Mouse (Mus musculus) Patski (cell line): Measurements from ENCODE around the gene Anxa4. TPM values are rescaled to one million over a fixed set of nuclear protein-coding genes. Genes with fewer than 3 reads are reported as not detected.

Experiments
- ATAC-seq: fragments of 100-300 bp; one replicate; pipeline ENCODE4 v1.8.0; 2021
- CTCF ChIA-PET: fragments of 350-600 bp; sonication (Branson Sonifier 250); formaldehyde crosslinking; loops from one replicate; lab custom pipeline; 2022; ENCODE audit warnings: inconsistent platforms; lab: Charles Lee
- POLR2A ChIA-PET: fragments of 350-600 bp; sonication (Branson Sonifier 250); formaldehyde crosslinking; loops from one replicate; lab custom pipeline; 2022; ENCODE audit warnings: antibody characterized with exemption, inconsistent platforms; lab: Charles Lee
- DNase-seq: peaks from one replicate; pipeline ENCODE4 v3.0.0-alpha.2; 2011; ENCODE audit warnings: low read depth, low spot score
- H3K27me3 ChIP-seq: fragments of 371-371 bp; one replicate; pipeline ENCODE4 v1.5.1; 2021
- CTCF ChIP-seq: fragments of 100-300 bp; IDR thresholded peaks from one replicate; pipeline ENCODE4 v1.5.1; 2021
- in situ Hi-C: fragments of 300-500 bp; cut with MboI; formaldehyde crosslinking; loops from 3 replicates; pipeline ENCODE4 v1.11.1; 2018; ENCODE audit warnings: low pct_unique_long_range_greater_than_20kb, mixed read lengths
- polyA plus RNA-seq: library from polyadenylated mRNA; unstranded; gene quantifications from one replicate; pipeline ENCODE4 v1.2.3, GENCODE M21; 2021

The Anxa4 gene
- 388 TPM for polyA plus RNA-seq

GRCm38 (mm10) chr6:86793021-86793815, at the start of gene Anxa4:
Anxa4 (minus strand) TSS chr6:86793584.
- no peaks in the 10 kb centered on the region for H3K27me3 ChIP-seq
- ATAC-seq, result peak; percentile 79
- TF ChIP-seq CTCF, result no peak
- in situ Hi-C loops, result loop anchor here (5.0 kb wide), 1 partner anchor 41 kb away; no protein-coding TSS in a partner anchor
- DNase-seq, result no peak
- POLR2A ChIA-PET, result interaction anchor here (0.7 to 1.4 kb wide), 2 partner anchors 11 to 31 kb away, joined by 3 to 4 read pairs; no protein-coding TSS in a partner anchor
- CTCF ChIA-PET, result no interaction called here

DNA sequence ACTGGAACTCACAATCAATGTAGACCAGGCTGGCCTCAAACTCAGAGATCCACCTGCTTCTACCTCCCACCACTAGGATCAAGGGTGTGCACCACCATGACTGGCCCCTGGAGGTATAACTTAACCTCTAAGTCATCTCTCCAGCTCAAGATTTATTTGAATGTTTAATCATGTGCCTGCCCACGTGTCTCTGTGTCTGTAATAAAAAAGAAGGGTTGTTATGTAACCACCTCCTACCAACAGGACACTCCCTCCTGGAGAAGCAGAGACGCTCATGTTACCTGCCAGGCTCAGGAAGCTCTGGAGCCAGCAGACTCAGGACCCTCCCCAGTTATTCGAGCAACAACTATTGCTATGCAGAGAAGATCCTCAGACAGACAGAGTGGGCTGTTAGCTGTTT, 48.6 kb upstream of the Anxa4 start:
- in situ Hi-C loops, result no loop called here
- H3K27me3 ChIP-seq, result no peaks in the 10 kb centered on the region
- ATAC-seq, result no peak
- no peak for TF ChIP-seq CTCF
- DNase-seq, result no peak
- POLR2A ChIA-PET, result interaction anchor here (0.9 kb wide), 1 partner anchor 10 kb away, joined by 3 read pairs; no protein-coding TSS in a partner anchor
- CTCF ChIA-PET, result interaction anchor here (1.2 to 1.8 kb wide), 2 partner anchors 19 to 45 kb away, joined by 3 to 4 read pairs; no protein-coding TSS in a partner anchor

- in situ Hi-C loops, result no loop called here
- no peak for TF ChIP-seq CTCF
- CTCF ChIA-PET, result interaction anchor here (0.8 to 1.1 kb wide), 3 partner anchors 24 to 80 kb away, joined by 3 to 4 read pairs (median 3); no protein-coding TSS in a partner anchor
- DNase-seq, result no peak
- ATAC-seq, result no peak
- POLR2A ChIA-PET, result no interaction called here
- no peaks in the 10 kb centered on the region for H3K27me3 ChIP-seq
These were observed 45.7 kb upstream of the Anxa4 start for GRCm38 (mm10) chr6:86839089-86839488.

GRCm38 (mm10) chr6:86832802-86833502, 39.6 kb upstream of the Anxa4 start:
- in situ Hi-C loops, result no loop called here
- no peak for TF ChIP-seq CTCF
- H3K27me3 ChIP-seq, result no peaks in the 10 kb centered on the region
- DNase-seq, result peak; percentile 58
- ChIA-PET CTCF (interaction anchor here (1.7 kb wide), 1 partner anchor 89 kb away, joined by 4 read pairs; no protein-coding TSS in a partner anchor), POLR2A (no interaction called here)
- no peak for ATAC-seq

DNA sequence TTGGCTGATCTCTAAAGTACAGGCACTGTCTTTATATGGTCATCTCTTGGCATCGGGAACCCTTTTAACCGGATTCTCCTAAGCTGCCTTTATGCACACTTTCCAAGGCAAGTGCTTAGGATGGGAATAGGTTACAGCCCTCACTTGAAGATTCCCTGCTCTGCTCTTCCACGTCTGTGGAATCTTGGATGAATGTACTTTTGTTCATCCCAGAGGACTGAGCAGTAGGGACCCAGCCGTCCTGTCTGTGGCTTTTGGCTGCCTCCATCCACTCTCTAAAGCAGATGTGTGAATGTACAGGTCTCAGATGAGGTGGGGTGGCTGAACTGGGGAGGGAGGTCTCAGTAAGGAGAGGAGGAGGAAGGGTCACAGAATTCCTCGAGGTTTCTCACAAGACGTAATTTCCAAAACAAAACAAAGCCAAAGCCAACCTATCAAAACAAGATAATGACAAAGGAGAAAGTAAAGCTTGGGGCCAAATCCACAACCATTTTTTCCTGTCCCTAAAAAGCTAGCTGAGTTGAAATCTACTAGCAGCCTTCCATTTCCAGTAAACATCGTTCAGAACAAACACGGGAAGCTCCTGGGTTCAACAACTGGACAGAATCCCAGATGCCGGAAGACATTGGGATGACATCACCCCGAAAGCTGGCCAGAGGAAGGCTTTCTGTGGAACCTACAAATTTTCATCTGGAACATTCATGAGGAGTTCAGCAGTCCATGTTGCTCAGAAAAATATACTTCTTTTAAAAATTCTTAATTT, 37.5 kb upstream of the Anxa4 start:
- CTCF ChIA-PET, result interaction anchor here (1.3 to 1.6 kb wide), 2 partner anchors 14 to 84 kb away, joined by 3 to 9 read pairs; no protein-coding TSS in a partner anchor
- H3K27me3 ChIP-seq, result no peaks in the 10 kb centered on the region
- no peak for TF ChIP-seq CTCF
- POLR2A ChIA-PET, result interaction anchor here (0.7 kb wide), 1 partner anchor 98 kb away, joined by 3 read pairs; no protein-coding TSS in a partner anchor
- ATAC-seq (no peak), DNase-seq (no peak)
- in situ Hi-C loops, result no loop called here

DNA sequence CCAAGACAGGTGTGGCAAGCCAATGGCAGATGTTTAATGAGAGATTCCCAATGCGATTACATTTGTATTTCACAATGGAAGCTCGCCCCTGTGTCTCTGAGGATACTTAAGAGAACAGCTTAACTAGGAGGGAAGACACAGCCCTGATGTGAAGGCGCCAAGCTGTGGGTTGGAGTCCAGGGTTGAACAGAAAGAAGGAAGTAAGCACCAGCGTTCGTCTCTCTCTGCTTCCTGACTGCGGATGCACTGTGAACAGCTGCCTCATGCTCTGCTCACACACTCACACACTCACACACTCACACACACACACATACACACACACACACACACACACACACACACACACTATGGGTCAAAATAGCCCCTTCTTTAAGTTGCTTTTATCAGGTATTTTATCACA, 36.4 kb upstream of the Anxa4 start:
- ATAC-seq (no peak), DNase-seq (no peak)
- H3K27me3 ChIP-seq, result no peaks in the 10 kb centered on the region
- ChIA-PET POLR2A (no interaction called here), CTCF (no interaction called here)
- in situ Hi-C loops, result no loop called here
- no peak for TF ChIP-seq CTCF

- in situ Hi-C loops, result no loop called here
- TF ChIP-seq CTCF, result peak; percentile 45
- ChIA-PET POLR2A (no interaction called here), CTCF (no interaction called here)
- DNase-seq (no peak), ATAC-seq (no peak)
- no peaks in the 10 kb centered on the region for H3K27me3 ChIP-seq
These were observed 34.0 kb upstream of the Anxa4 start for GRCm38 (mm10) chr6:86827432-86827831.

DNA sequence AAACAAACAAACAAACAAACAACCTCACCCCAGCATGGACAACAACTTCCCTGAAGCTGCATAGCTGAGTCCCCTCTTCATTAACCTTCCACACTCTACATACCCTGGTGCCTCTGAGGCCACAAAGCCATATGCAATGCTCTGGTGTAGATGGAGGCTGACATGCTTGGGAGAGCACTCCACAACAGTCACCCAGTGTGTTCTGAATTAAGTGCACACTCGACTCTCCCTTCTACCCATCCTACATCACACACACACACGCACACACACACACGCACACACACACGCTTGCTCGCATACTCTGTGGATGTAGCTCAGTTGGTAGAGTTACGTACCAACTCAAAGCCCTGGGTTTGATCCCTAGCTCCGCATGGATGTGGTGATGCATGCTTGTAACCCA, 31.0 kb upstream of the Anxa4 start:
- CTCF ChIA-PET, result no interaction called here
- no peak for TF ChIP-seq CTCF
- in situ Hi-C loops, result no loop called here
- DNase-seq (no peak), ATAC-seq (no peak)
- POLR2A ChIA-PET, result no interaction called here
- no peaks in the 10 kb centered on the region for H3K27me3 ChIP-seq

DNA sequence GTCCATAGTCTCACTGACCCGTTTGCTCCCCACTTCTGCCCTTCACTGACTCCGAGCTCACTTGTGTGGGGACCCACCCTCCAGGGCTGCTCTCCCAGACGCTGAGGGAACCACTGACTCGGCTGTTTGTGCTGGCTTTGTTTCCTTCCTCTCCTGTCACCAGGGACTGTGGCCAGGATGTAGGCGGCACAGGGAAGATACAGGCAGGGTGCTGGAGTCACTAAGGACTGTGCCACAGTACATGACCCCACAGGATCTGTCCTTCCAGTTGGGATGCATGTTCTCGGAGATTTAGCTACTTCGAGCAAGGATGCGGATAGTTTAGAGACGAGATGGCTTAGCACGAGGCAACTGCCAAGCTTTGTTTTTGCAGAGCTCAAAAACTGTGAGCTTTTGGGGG, 30.4 kb upstream of the Anxa4 start:
- POLR2A ChIA-PET, result interaction anchor here (0.6 kb wide), 1 partner anchor 91 kb away, joined by 3 read pairs; no protein-coding TSS in a partner anchor
- CTCF ChIA-PET, result no interaction called here
- no peaks in the 10 kb centered on the region for H3K27me3 ChIP-seq
- in situ Hi-C loops, result no loop called here
- no peak for DNase-seq
- ATAC-seq, result no peak
- TF ChIP-seq CTCF, result no peak

DNA sequence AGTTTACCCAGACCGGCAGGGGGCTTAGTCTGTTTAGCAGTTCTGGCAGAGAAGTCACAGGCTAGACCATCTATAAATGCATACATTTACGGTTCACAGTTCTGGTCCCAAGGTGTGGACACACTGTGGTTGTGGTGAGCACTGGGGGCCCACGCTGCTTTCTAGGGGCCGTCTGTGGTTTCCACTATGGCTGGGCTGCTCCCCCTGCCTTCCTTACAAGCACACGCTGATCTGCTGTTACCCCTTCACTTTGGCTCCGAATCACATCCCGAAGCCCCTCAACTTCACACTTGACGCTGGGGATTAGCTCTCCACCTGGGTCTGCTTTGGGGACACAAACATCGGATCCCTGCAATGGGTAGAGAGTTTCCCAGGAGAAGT, 29.7 kb upstream of the Anxa4 start:
- DNase-seq (no peak), ATAC-seq (no peak)
- POLR2A ChIA-PET, result no interaction called here
- no peak for TF ChIP-seq CTCF
- in situ Hi-C loops, result no loop called here
- no peaks in the 10 kb centered on the region for H3K27me3 ChIP-seq
- CTCF ChIA-PET, result interaction anchor here (1.0 to 1.2 kb wide), 3 partner anchors 19 to 95 kb away, joined by 3 to 4 read pairs (median 3); no protein-coding TSS in a partner anchor
